Mouse (Mus musculus) heart, adult 2 months (tissue): ENCODE results near the gene Zbtb17.
A peak's percentile ranks its signal among the peaks of the same experiment; 100 is the strongest.

ENCODE experiments used
- CTCF ChIP-seq: fragments of 200-600 bp; IDR thresholded peaks from 2 replicates; pipeline ENCODE4 v1.8.1; 2022; ENCODE audit warnings: antibody characterized with exemption, mild to moderate bottlenecking, moderate library complexity
- EP300 ChIP-seq: fragments of 200-500 bp; IDR thresholded peaks from 2 replicates; pipeline ENCODE4 v1.6.1; 2011; ENCODE audit warnings: low read depth, low read length, control low read depth; ENCODE audit not compliant: insufficient read depth
- POLR2A ChIP-seq: fragments of 200-500 bp; IDR thresholded peaks from 2 replicates; pipeline ENCODE4 v1.6.1; 2011; ENCODE audit warnings: mild to moderate bottlenecking, low read depth, low read length, control low read depth; ENCODE audit not compliant: insufficient read depth

GRCm38 (mm10) chr4:141429847-141430246, 14.6 kb upstream of the Zbtb17 start:
- TF ChIP-seq CTCF (peak; percentile 80), POLR2A (no peak), EP300 (0 out of 2 replicates have a peak, but pooled peaks have one; percentile 27)
